Mouse (Mus musculus): ENCODE measurements around the gene Plekhm1. TPM values are rescaled to one million over a fixed set of nuclear protein-coding genes. Genes with fewer than 3 reads are reported as not detected.
A peak's percentile ranks its signal among the peaks of the same experiment; 100 is the strongest.

The Plekhm1 gene
- polyA plus RNA-seq, 1 experiment from 2014 or later: 9.4 TPM

GRCm38 (mm10) chr11:103350711-103351315 lies 61.7 kb downstream of the Plekhm1 start:
- no peak overlapping the region for H3K4me2 ChIP-seq
- DNase-seq (no peak), ATAC-seq (ENCODE audit: insufficient read depth) (no peak)
- H3K27ac ChIP-seq (ENCODE audit: low read depth): no peak overlapping the region
- TF ChIP-seq CTCF (IDR thresholded peaks at IDR 0.05; ENCODE audit: low read depth): no peak
- no peak overlapping the region for H3K4me3 ChIP-seq (ENCODE audit: low read depth, low read length)
- no peak overlapping the region for H3K9ac ChIP-seq
- WGBS: 83% methylated on average over 12 of the region's 12 CpGs
- no peaks in the 10 kb centered on the region for H3K36me3 ChIP-seq (ENCODE audit: insufficient read depth)
- no peaks in the 10 kb centered on the region for H3K27me3 ChIP-seq (ENCODE audit: insufficient read depth, low read length)
- no peaks in the 10 kb centered on the region; the same call in 1 of the 2 replicates for H3K9me3 ChIP-seq (ENCODE audit: low read depth, low read length)
- peaks cover 9% of the 10 kb centered on the region for H3K4me1 ChIP-seq (ENCODE audit: insufficient read depth)

- Histone ChIP-seq H3K9me3 (ENCODE audit: low read depth, low read length) (no peaks in the 10 kb centered on the region; the same call in 1 of the 2 replicates), H3K9ac (no peak overlapping the region), H3K27me3 (ENCODE audit: insufficient read depth, low read length) (no peaks in the 10 kb centered on the region), H3K4me3 (ENCODE audit: low read depth, low read length) (no peak overlapping the region), H3K4me1 (ENCODE audit: insufficient read depth) (peaks cover 9% of the 10 kb centered on the region), H3K27ac (ENCODE audit: low read depth) (no peak overlapping the region), H3K4me2 (no peak overlapping the region), H3K36me3 (ENCODE audit: insufficient read depth) (no peaks in the 10 kb centered on the region)
- WGBS: 74% methylated on average over 2 of the region's 2 CpGs
- ATAC-seq (ENCODE audit: insufficient read depth) (no peak), DNase-seq (no peak)
- TF ChIP-seq CTCF (IDR thresholded peaks at IDR 0.05; ENCODE audit: low read depth): peak; percentile 32; the same call in 1 of the 2 replicates
Observed at GRCm38 (mm10) chr11:103349699-103350098, 62.8 kb downstream of the Plekhm1 start.

DNA sequence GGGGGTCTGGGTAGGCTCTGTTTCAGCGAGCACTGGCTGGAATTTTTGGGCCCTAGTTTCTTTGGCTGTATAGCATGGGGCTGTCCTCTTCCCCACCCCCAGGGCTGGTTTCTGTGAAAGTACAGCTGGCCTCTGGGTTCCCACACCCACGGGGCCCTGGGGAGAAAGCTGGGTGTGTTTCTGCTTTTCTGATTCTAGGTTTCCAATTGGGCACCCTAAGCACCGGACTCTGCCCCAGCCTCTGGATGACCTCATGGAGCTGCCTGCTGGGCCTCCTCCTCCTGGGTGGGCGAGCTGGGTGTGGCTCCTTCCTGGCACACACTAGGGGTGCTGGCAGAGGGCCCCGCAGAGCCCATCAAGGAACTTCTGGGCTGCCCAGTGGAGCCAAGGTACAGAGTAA lies 65.8 kb downstream of the Plekhm1 start:
- Histone ChIP-seq H3K27me3 (ENCODE audit: insufficient read depth, low read length) (no peaks in the 10 kb centered on the region), H3K9me3 (ENCODE audit: low read depth, low read length) (no peaks in the 10 kb centered on the region), H3K4me1 (ENCODE audit: insufficient read depth) (peaks cover 9% of the 10 kb centered on the region), H3K4me2 (no peak overlapping the region), H3K4me3 (ENCODE audit: low read depth, low read length) (no peak overlapping the region), H3K27ac (ENCODE audit: low read depth) (peak overlapping the region; percentile 63; the same call in 1 of the 2 replicates), H3K9ac (peak overlapping the region; percentile 23; the same call in 1 of the 2 replicates), H3K36me3 (ENCODE audit: insufficient read depth) (no peaks in the 10 kb centered on the region)
- DNase-seq (no peak), ATAC-seq (ENCODE audit: insufficient read depth) (peak; percentile 27; the same call in 1 of the 2 replicates)
- no peak for TF ChIP-seq CTCF (IDR thresholded peaks at IDR 0.05; ENCODE audit: low read depth)
- 31% methylated on average over 5 of the region's 5 CpGs for WGBS

DNA sequence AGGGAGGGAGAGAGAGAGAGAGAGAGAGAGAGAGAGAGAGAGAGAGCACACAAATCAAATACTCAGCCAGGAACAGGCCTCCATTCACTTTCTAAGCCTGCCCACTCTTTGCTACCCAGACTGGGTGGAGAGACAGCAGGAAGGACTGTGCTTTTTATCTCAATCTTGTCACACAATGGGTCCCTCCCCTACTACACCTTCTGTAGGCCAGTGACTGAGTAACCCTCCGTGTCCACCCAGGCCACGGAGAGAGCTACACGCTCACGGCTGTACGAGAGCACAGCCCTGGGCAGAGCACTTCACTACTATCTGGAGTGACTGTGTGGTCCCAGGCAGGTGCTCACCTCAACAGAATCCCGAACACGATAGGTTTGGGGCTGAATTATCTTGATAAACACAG lies 66.3 kb downstream of the Plekhm1 start:
- Histone ChIP-seq H3K4me1 (ENCODE audit: insufficient read depth) (peaks cover 9% of the 10 kb centered on the region), H3K27me3 (ENCODE audit: insufficient read depth, low read length) (no peaks in the 10 kb centered on the region), H3K36me3 (ENCODE audit: insufficient read depth) (no peaks in the 10 kb centered on the region), H3K4me2 (no peak overlapping the region), H3K9ac (peak overlapping the region; percentile 22; the same call in 1 of the 2 replicates), H3K27ac (ENCODE audit: low read depth) (peak overlapping the region; percentile 63; the same call in 1 of the 2 replicates), H3K9me3 (ENCODE audit: low read depth, low read length) (no peaks in the 10 kb centered on the region), H3K4me3 (ENCODE audit: low read depth, low read length) (no peak overlapping the region)
- 52% methylated on average over 7 of the region's 7 CpGs for WGBS
- ATAC-seq (ENCODE audit: insufficient read depth) (peak; percentile 50; the same call in 1 of the 2 replicates), DNase-seq (no peak)
- no peak for TF ChIP-seq CTCF (IDR thresholded peaks at IDR 0.05; ENCODE audit: low read depth)

DNA sequence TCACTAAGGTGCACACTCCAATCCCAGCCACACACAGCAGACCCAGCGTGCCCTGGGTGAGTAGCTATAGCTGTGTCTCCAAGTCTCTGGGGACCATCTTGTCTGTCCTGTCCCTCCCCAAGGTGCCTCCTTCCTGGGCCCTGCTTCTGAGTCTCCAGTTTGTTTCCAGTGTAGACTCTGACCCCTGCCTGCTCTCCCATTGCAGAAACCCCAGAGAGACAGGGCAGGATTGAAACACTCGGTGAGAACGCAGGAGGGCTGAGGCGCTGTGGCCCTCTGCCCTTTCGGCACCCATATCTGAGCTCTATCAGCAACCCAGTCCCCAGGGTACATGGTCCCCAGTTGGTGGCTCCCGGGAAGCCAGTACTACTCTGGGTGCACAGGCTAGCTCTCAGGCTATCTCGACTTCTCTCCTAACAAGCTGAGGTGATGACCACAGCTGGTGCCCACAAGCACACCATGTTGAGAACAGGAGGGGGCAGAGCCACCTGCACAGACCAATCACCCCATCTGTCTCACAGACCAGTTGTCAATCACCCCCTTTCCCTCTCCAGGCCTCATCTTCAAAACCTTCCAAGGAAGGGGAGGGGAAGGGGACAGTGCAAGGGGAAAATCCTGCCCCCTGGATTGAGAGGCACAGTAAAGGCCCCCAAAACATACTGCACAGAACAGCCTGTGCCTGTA lies 66.9 kb downstream of the Plekhm1 start:
- H3K27me3 ChIP-seq (ENCODE audit: insufficient read depth, low read length): no peaks in the 10 kb centered on the region
- ATAC-seq (ENCODE audit: insufficient read depth) (no peak), DNase-seq (no peak)
- H3K9me3 ChIP-seq (ENCODE audit: low read depth, low read length): no peaks in the 10 kb centered on the region
- no peak overlapping the region for H3K4me2 ChIP-seq
- no peak overlapping the region for H3K4me3 ChIP-seq (ENCODE audit: low read depth, low read length)
- no peak overlapping the region for H3K27ac ChIP-seq (ENCODE audit: low read depth)
- TF ChIP-seq CTCF (IDR thresholded peaks at IDR 0.05; ENCODE audit: low read depth): no peak
- H3K4me1 ChIP-seq (ENCODE audit: insufficient read depth): peaks cover 9% of the 10 kb centered on the region
- no peak overlapping the region for H3K9ac ChIP-seq
- H3K36me3 ChIP-seq (ENCODE audit: insufficient read depth): no peaks in the 10 kb centered on the region
- WGBS: 74% methylated on average over 7 of the region's 7 CpGs

GRCm38 (mm10) chr11:103344494-103345332 lies 67.8 kb downstream of the Plekhm1 start:
- H3K4me2 ChIP-seq: no peak overlapping the region
- H3K9ac ChIP-seq: no peak overlapping the region
- peaks cover 11% of the 10 kb centered on the region for H3K4me1 ChIP-seq (ENCODE audit: insufficient read depth)
- no peaks in the 10 kb centered on the region for H3K27me3 ChIP-seq (ENCODE audit: insufficient read depth, low read length)
- no peaks in the 10 kb centered on the region for H3K36me3 ChIP-seq (ENCODE audit: insufficient read depth)
- TF ChIP-seq CTCF (IDR thresholded peaks at IDR 0.05; ENCODE audit: low read depth): no peak
- ATAC-seq (ENCODE audit: insufficient read depth) (no peak), DNase-seq (no peak)
- no peaks in the 10 kb centered on the region for H3K9me3 ChIP-seq (ENCODE audit: low read depth, low read length)
- no peak overlapping the region for H3K4me3 ChIP-seq (ENCODE audit: low read depth, low read length)
- WGBS: 53% methylated on average over 19 of the region's 19 CpGs
- H3K27ac ChIP-seq (ENCODE audit: low read depth): no peak overlapping the region

DNA sequence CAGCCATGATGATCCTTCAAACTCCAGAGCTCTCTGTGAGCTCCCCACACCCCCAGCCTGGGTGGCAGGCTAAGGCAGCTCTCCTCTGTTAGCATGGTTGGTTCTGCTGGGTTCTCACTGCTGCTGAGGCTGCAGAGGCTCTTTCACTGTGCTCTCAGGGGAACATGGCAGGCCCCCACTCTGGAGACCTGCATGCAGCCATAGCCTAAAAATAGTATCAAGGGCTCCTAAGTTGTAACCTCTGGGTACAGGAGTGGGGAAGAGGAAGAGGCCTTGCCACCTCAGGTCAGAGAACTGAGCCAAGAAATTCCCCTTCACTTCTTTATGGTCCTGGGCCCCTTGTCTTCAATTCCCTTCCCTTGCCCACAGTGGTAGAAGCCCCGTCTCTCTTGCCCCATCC lies 68.6 kb downstream of the Plekhm1 start:
- no peak overlapping the region for H3K4me3 ChIP-seq (ENCODE audit: low read depth, low read length)
- no peak for ATAC-seq (ENCODE audit: insufficient read depth)
- TF ChIP-seq CTCF (IDR thresholded peaks at IDR 0.05; ENCODE audit: low read depth): no peak

More for the DNA sequence above, 68.6 kb downstream of the Plekhm1 start:
- 70% methylated on average over 1 of the region's 1 CpGs for WGBS
- Histone ChIP-seq H3K9ac (no peak overlapping the region), H3K36me3 (ENCODE audit: insufficient read depth) (no peaks in the 10 kb centered on the region), H3K27ac (ENCODE audit: low read depth) (no peak overlapping the region), H3K4me2 (no peak overlapping the region), H3K27me3 (ENCODE audit: insufficient read depth, low read length) (no peaks in the 10 kb centered on the region), H3K4me1 (ENCODE audit: insufficient read depth) (peaks cover 11% of the 10 kb centered on the region), H3K9me3 (ENCODE audit: low read depth, low read length) (no peaks in the 10 kb centered on the region)
- no peak for DNase-seq
